Mouse (Mus musculus) olfactory bulb, adult 2 months (tissue): Measurements from ENCODE around the gene Trim33.

ENCODE experiments used
- CTCF ChIP-seq: fragments of 200-500 bp; IDR thresholded peaks from 2 replicates; pipeline ENCODE4 v1.5.1; 2012; ENCODE audit warnings: low read depth, mild to moderate bottlenecking, low read length, moderate library complexity; ENCODE audit not compliant: insufficient read depth
- POLR2A ChIP-seq: fragments of 200-500 bp; IDR thresholded peaks from 2 replicates; pipeline ENCODE4 v1.6.1; 2012; ENCODE audit warnings: mild to moderate bottlenecking, low read depth, low read length, moderate library complexity; ENCODE audit not compliant: insufficient read depth

DNA sequence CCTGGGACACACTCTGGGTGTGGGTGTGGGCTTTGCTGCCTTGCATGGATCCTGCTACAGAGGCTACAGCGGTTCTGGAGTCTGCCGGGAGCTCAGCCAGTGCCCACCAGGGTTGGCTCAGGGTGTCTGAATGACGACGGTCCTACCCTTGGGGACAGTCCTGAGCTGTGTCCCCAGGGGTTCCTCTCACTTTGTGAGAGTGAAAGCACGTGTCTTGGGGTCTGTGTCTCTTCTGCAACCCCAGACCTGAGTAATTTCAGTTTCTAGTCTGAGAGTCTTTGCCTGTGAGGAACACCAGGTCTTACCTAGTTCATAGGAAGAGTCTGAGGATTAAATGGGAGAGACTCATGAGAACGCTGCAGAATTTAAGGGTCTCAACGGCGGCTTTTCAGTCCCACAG lies 101.7 kb downstream of the Trim33 start:
- TF ChIP-seq POLR2A (no peak), CTCF (no peak)
